Mouse (Mus musculus): Measurements from ENCODE around the gene Usf1. TPM values are rescaled to one million over a fixed set of nuclear protein-coding genes. Genes with fewer than 3 reads are reported as not detected.
A peak's percentile ranks its signal among the peaks of the same experiment; 100 is the strongest.

Usf1 gene
- polyA plus RNA-seq, 1 experiment from 2014 or later: 18.6 TPM

- H3K4me1 ChIP-seq (replicated peaks): peaks cover 28% of the 10 kb centered on the region
- H3K9me3 ChIP-seq (replicated peaks): no peaks in the 10 kb centered on the region
- peak overlapping the region; percentile 58 for H3K4me2 ChIP-seq
- H3K27me3 ChIP-seq: peaks cover 55% of the 10 kb centered on the region
- H3K36me3 ChIP-seq (replicated peaks): no peaks in the 10 kb centered on the region
- peak overlapping the region; percentile 58 for H3K4me3 ChIP-seq (replicated peaks)
- H3K27ac ChIP-seq (replicated peaks): peak overlapping the region; percentile 73
- ATAC-seq (ENCODE audit: insufficient read depth): no peak
- peak overlapping the region; percentile 40 for H3K9ac ChIP-seq
- whole genome bisulfite sequencing (ENCODE audit: insufficient replicate concordance): 3% methylated on average over 18 of the region's 18 CpGs
Measured at GRCm38 (mm10) chr1:171438014-171438670, 27.0 kb downstream of the Usf1 start.

GRCm38 (mm10) chr1:171439072-171439471 lies 28.0 kb downstream of the Usf1 start:
- Histone ChIP-seq H3K27me3 (peaks cover 55% of the 10 kb centered on the region), H3K4me3 (replicated peaks) (peak overlapping the region; percentile 58), H3K9me3 (replicated peaks) (no peaks in the 10 kb centered on the region), H3K4me2 (peak overlapping the region; percentile 58), H3K27ac (replicated peaks) (peak overlapping the region; percentile 73; the same call in 1 of the 2 replicates), H3K9ac (no peak overlapping the region), H3K4me1 (replicated peaks) (peaks cover 28% of the 10 kb centered on the region), H3K36me3 (replicated peaks) (no peaks in the 10 kb centered on the region)
- WGBS (ENCODE audit: insufficient replicate concordance): 18% methylated on average over 8 of the region's 8 CpGs
- no peak for ATAC-seq (ENCODE audit: insufficient read depth)

GRCm38 (mm10) chr1:171440025-171440725 lies 29.1 kb downstream of the Usf1 start:
- peak overlapping the region; percentile 70 for H3K27ac ChIP-seq (replicated peaks)
- H3K9me3 ChIP-seq (replicated peaks): no peaks in the 10 kb centered on the region
- peak overlapping the region; percentile 58 for H3K4me3 ChIP-seq (replicated peaks)
- H3K9ac ChIP-seq: no peak overlapping the region
- WGBS (ENCODE audit: insufficient replicate concordance): 13% methylated on average over 8 of the region's 9 CpGs
- H3K4me1 ChIP-seq (replicated peaks): peaks cover 28% of the 10 kb centered on the region
- H3K36me3 ChIP-seq (replicated peaks): no peaks in the 10 kb centered on the region
- no peak for ATAC-seq (ENCODE audit: insufficient read depth)
- H3K27me3 ChIP-seq: peaks cover 55% of the 10 kb centered on the region
- peak overlapping the region; percentile 58 for H3K4me2 ChIP-seq

GRCm38 (mm10) chr1:171441466-171442412 lies 30.6 kb downstream of the Usf1 start:
- Histone ChIP-seq H3K4me3 (replicated peaks) (0 out of 2 replicates have a peak overlapping the region, but pooled peaks have one; percentile 2), H3K27me3 (peaks cover 48% of the 10 kb centered on the region), H3K27ac (replicated peaks) (peak overlapping the region; percentile 70), H3K36me3 (replicated peaks) (no peaks in the 10 kb centered on the region), H3K4me1 (replicated peaks) (peaks cover 23% of the 10 kb centered on the region), H3K9ac (no peak overlapping the region), H3K4me2 (peak overlapping the region; percentile 58), H3K9me3 (replicated peaks) (no peaks in the 10 kb centered on the region)
- WGBS (ENCODE audit: insufficient replicate concordance): 12% methylated on average over 7 of the region's 7 CpGs
- ATAC-seq (ENCODE audit: insufficient read depth): no peak

- peak overlapping the region; percentile 58 for H3K27ac ChIP-seq (replicated peaks)
- 24% methylated on average over 8 of the region's 8 CpGs for WGBS (ENCODE audit: insufficient replicate concordance)
- peaks cover 17% of the 10 kb centered on the region for H3K4me1 ChIP-seq (replicated peaks)
- H3K4me3 ChIP-seq (replicated peaks): no peak overlapping the region
- no peak for ATAC-seq (ENCODE audit: insufficient read depth)
- H3K4me2 ChIP-seq: peak overlapping the region; percentile 58
- no peaks in the 10 kb centered on the region for H3K36me3 ChIP-seq (replicated peaks)
- no peaks in the 10 kb centered on the region for H3K9me3 ChIP-seq (replicated peaks)
- H3K27me3 ChIP-seq: peaks cover 42% of the 10 kb centered on the region
- no peak overlapping the region for H3K9ac ChIP-seq
Measured at GRCm38 (mm10) chr1:171442413-171442760, 31.3 kb downstream of the Usf1 start.

- peaks cover 14% of the 10 kb centered on the region for H3K4me1 ChIP-seq (replicated peaks)
- H3K9ac ChIP-seq: no peak overlapping the region
- H3K27ac ChIP-seq (replicated peaks): no peak overlapping the region
- H3K36me3 ChIP-seq (replicated peaks): no peaks in the 10 kb centered on the region
- H3K9me3 ChIP-seq (replicated peaks): no peaks in the 10 kb centered on the region
- peaks cover 15% of the 10 kb centered on the region; the same call in 1 of the 2 replicates for H3K27me3 ChIP-seq
- WGBS (ENCODE audit: insufficient replicate concordance): 62% methylated on average over 5 of the region's 5 CpGs
- H3K4me3 ChIP-seq (replicated peaks): no peak overlapping the region
- no peak overlapping the region for H3K4me2 ChIP-seq
- ATAC-seq (ENCODE audit: insufficient read depth): no peak
Measured at GRCm38 (mm10) chr1:171445050-171445449, 33.9 kb downstream of the Usf1 start.

- Histone ChIP-seq H3K4me3 (replicated peaks) (no peak overlapping the region), H3K4me1 (replicated peaks) (peaks cover 11% of the 10 kb centered on the region), H3K27ac (replicated peaks) (no peak overlapping the region), H3K9ac (no peak overlapping the region), H3K9me3 (replicated peaks) (no peaks in the 10 kb centered on the region), H3K27me3 (no peaks in the 10 kb centered on the region), H3K36me3 (replicated peaks) (no peaks in the 10 kb centered on the region), H3K4me2 (no peak overlapping the region)
- ATAC-seq (ENCODE audit: insufficient read depth): no peak
- WGBS (ENCODE audit: insufficient replicate concordance): 35% methylated on average over 7 of the region's 7 CpGs
Measured at GRCm38 (mm10) chr1:171446854-171447253, 35.7 kb downstream of the Usf1 start.

GRCm38 (mm10) chr1:171447692-171448091 lies 36.6 kb downstream of the Usf1 start:
- Histone ChIP-seq H3K36me3 (replicated peaks) (no peaks in the 10 kb centered on the region), H3K9ac (no peak overlapping the region), H3K27me3 (no peaks in the 10 kb centered on the region), H3K4me3 (replicated peaks) (no peak overlapping the region), H3K9me3 (replicated peaks) (no peaks in the 10 kb centered on the region), H3K4me1 (replicated peaks) (peaks cover 5% of the 10 kb centered on the region), H3K27ac (replicated peaks) (no peak overlapping the region), H3K4me2 (no peak overlapping the region)
- 19% methylated on average over 10 of the region's 10 CpGs for WGBS (ENCODE audit: insufficient replicate concordance)
- no peak for ATAC-seq (ENCODE audit: insufficient read depth)

GRCm38 (mm10) chr1:171450062-171450461 lies 38.9 kb downstream of the Usf1 start:
- Histone ChIP-seq H3K4me2 (no peak overlapping the region), H3K9me3 (replicated peaks) (no peaks in the 10 kb centered on the region), H3K4me1 (replicated peaks) (peaks cover 10% of the 10 kb centered on the region), H3K4me3 (replicated peaks) (no peak overlapping the region), H3K27me3 (no peaks in the 10 kb centered on the region), H3K9ac (no peak overlapping the region), H3K27ac (replicated peaks) (no peak overlapping the region), H3K36me3 (replicated peaks) (no peaks in the 10 kb centered on the region)
- ATAC-seq (ENCODE audit: insufficient read depth): no peak
- 68% methylated on average over 11 of the region's 11 CpGs for WGBS (ENCODE audit: insufficient replicate concordance)

GRCm38 (mm10) chr1:171451001-171451400 lies 39.9 kb downstream of the Usf1 start:
- H3K9ac ChIP-seq: no peak overlapping the region
- no peaks in the 10 kb centered on the region for H3K9me3 ChIP-seq (replicated peaks)
- H3K4me1 ChIP-seq (replicated peaks): peaks cover 12% of the 10 kb centered on the region
- no peak overlapping the region for H3K27ac ChIP-seq (replicated peaks)
- H3K27me3 ChIP-seq: no peaks in the 10 kb centered on the region
- no peak for ATAC-seq (ENCODE audit: insufficient read depth)
- WGBS (ENCODE audit: insufficient replicate concordance): 61% methylated on average over 10 of the region's 10 CpGs
- H3K4me3 ChIP-seq (replicated peaks): no peak overlapping the region
- H3K4me2 ChIP-seq: no peak overlapping the region
- no peaks in the 10 kb centered on the region for H3K36me3 ChIP-seq (replicated peaks)

- Histone ChIP-seq H3K27me3 (no peaks in the 10 kb centered on the region), H3K36me3 (replicated peaks) (no peaks in the 10 kb centered on the region), H3K4me1 (replicated peaks) (peaks cover 12% of the 10 kb centered on the region), H3K9ac (no peak overlapping the region), H3K27ac (replicated peaks) (peak overlapping the region; percentile 70), H3K4me3 (replicated peaks) (no peak overlapping the region), H3K4me2 (no peak overlapping the region), H3K9me3 (replicated peaks) (no peaks in the 10 kb centered on the region)
- peak; percentile 30; the same call in 1 of the 2 replicates for ATAC-seq (ENCODE audit: insufficient read depth)
- WGBS (ENCODE audit: insufficient replicate concordance): 36% methylated on average over 5 of the region's 5 CpGs
Measured at GRCm38 (mm10) chr1:171452522-171452921, 41.4 kb downstream of the Usf1 start.

Measured in liver, embryonic 15.5 days (tissue).